Mouse (Mus musculus) adrenal gland, adult (tissue): Measurements from ENCODE around the gene Slc9b2.

ENCODE experiments used
- DNase-seq, 2 experiments: peaks; one replicate each; pipeline ENCODE4 v3.0.0; 2022 to 2023; ENCODE audit warnings: low spot score in 1 of 2; ENCODE audit not compliant: inconsistent age in 2 of 2

The Slc9b2 gene

DNA sequence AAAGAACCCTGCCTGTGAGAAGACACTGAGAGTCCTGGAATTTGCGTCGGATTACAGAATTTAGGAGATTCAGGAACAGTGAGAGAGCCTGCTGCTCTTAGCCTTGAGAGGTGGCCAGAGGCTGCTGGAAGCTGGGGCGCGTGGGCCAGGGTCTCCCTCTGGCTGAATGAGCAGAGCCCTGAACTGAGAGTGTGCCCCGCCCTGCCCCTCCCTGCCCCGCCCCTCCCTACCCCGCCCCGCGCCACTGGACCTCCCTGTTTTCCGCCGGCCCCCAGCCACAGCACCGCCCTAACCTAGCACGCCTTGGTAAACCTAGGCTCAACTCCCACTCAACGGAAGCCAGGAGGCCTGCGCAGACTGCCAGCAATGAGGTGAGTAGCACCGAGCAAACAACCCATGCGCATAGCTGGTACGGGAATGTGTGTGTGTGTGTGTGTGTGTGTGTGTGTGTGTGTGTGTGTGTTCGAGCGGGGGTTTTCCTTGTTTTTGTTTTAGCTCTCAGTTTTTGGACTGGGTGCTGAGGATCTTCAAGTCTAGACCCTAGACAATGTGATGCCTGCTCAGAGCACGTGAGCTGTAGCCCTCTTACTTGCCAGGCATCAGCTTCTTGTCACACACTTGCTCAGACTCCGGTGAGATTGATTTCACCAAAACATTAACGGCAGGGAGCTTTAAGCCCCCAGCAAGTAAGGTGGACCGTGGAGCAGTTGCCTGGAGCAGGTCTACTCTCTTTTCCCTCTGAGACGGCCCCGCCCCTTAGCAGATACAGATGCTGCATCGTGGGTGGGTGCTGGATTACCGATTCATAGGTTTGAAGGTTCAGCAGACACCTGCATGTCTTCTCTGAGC is at the start of gene Slc9b2:
TSS of gene Slc9b2 (plus strand) at position 290 of the 849 bp plus-strand sequence.
- peak in 1 of 2 experiments; percentile 24 for DNase-seq

GRCm38 (mm10) chr3:135258919-135259318 is 48.6 kb upstream of the Slc9b2 start:
- no peak for DNase-seq

DNA sequence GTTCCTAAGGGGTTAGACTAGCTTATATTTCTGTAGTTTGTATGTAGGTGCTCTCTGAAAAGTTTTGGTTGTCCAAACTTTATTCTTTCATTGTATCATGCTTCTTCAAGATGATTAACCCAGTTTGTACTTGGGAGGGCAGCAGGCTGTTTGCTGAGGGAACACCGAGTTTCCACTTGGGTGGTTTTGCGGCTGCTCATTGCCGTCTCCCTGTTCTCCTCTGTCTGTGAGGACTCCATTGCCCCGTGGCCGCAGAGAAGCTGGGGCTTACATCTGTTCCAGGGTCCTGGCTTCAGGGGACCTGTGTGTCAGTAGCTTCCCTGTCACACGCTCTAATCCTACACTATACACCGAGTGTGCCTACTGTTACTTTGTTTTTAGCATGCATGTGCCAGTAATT is 47.3 kb upstream of the Slc9b2 start:
- DNase-seq = no peak

- DNase-seq = no peak
Observed at GRCm38 (mm10) chr3:135268616-135269015, 38.9 kb upstream of the Slc9b2 start.

DNA sequence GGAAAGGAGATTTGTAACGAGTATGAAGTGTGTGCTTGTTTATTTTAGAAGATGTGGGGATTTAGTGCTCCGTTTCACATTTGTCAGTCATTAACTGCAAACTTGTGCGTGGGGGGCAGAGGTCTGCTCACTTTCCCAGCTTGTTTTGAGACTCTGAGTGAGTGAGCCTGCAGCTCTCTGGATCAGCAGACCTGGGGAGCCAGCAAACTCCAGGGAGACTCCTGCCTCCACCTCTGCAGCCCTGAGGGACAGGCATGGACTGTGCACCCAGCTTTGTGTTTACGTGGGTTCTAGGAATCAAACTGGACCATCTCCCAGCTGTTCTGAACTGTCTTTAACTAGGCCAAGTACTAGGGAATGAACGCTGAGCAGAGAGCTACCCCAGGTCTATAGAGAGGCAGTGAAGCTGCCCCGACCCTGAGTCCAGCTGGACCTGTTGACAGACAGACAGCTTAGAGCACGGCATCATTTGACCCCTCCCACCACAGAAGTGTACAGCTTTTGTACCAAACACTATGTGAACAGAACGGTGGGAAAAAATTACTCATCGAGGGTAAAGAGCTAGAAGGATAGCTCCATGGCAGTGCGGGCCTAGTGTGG is 38.0 kb upstream of the Slc9b2 start:
- DNase-seq = no peak

GRCm38 (mm10) chr3:135272627-135273026 is 34.9 kb upstream of the Slc9b2 start:
- DNase-seq = no peak

GRCm38 (mm10) chr3:135273047-135273446 is 34.5 kb upstream of the Slc9b2 start:
- DNase-seq = no peak

GRCm38 (mm10) chr3:135280160-135280559 is 27.3 kb upstream of the Slc9b2 start:
- DNase-seq = no peak

GRCm38 (mm10) chr3:135280669-135281415 is 26.7 kb upstream of the Slc9b2 start, which contains the start of gene Bdh2:
Gene Bdh2 (plus strand): TSS chr3:135281221.
- peak; percentile 57 to 90 for DNase-seq

GRCm38 (mm10) chr3:135281701-135282100 is 25.8 kb upstream of the Slc9b2 start:
- no peak for DNase-seq

DNA sequence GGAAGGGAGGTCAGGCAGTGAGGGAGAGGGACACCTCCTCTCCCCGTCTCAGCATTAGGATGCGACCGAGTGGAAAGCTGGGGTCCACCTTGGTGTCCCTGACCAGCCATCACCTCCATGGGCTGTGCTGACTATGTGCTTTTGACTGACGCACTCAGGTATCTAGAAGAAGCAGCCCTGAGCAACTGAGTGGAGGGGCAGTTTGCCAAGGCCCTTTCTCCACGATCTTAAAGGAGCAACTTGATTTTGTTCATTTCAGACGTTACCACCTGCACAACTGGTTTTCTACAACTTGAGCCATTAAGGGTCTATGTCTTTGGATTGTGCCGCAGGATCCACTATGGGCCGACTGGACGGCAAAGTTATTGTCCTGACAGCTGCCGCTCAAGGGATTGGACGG is 22.2 kb upstream of the Slc9b2 start:
- no peak for DNase-seq

- DNase-seq = no peak
Observed at GRCm38 (mm10) chr3:135285807-135286206, 21.7 kb upstream of the Slc9b2 start.

DNA sequence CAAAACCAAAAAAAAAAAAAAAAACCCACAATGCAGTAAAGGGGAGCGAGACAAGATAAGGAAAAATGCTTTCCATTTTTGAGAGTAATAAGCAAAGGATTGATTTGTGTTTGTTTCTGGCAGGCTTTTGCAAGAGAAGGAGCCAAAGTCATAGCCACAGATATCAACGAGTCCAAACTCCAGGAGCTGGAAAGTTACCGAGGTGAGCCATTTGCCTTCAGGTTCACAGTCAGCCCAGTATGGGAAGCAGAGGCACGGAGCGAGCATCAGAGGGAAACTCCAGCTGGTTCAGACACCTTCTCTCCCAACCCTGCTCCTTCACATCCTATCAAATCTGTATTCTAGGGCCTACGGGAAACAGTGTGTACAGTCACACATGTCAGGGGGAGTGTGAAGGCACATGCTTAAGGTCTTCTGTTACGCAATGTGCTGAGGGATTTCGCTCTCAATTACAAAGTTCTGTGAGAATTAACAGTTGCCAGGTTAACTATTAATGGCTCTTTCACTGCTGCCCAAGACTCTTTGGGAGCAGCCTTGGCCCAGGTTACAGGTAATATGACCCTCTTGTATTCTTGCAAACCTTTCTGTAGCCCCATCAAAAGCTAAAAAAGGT is 19.3 kb upstream of the Slc9b2 start:
- no peak for DNase-seq

DNA sequence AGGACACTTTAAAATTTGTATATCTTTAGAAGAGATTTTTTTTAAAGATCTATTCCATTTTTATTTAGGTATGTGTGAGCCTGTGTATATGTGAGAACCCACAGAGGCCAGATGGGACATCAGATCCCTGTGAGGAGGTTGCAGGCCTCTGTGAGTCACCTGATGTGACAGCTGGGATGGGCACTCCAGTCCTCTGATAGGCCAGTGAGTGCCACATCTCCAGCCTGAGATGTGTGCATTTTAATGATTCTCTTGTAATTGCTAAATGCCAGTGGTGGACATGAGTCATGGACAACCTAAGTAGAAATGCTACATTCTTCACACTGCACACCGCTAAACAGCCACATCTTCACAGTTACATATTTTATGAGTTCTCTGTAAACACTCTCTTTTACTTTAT is 18.4 kb upstream of the Slc9b2 start:
- DNase-seq = no peak

DNA sequence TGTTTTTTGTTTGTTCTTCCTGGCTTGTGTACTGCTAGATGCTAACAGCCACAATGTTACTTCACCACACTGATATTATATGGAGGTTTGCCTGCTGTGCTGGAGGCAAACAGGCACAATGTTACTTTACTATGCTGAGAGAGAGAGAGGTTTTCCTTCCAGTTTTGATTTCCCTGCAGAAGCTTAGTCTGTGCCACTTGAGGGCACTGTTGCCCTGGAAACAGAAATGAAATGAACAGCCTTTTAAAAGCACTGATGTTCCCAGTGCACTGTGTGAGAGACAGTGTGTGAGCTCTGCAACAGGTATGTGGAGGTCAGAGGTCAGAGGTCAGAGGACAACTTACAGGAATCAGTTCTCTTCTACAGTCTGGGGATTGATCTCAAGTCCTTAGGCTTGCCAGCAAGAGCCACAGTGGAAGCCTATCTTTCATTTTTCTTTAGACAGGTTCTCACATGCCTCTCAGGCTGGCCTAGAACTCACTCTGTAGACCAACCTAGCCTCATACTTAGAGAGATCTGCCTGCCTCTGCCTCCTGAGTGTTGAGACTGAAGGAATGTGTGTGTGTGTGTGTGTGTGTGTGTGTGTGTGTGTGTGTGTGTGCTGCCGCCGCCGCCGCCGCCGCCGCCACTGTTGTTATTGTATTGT is 17.1 kb upstream of the Slc9b2 start:
- DNase-seq = peak; percentile 36 to 76

- no peak for DNase-seq
Observed at GRCm38 (mm10) chr3:135293703-135294102, 13.8 kb upstream of the Slc9b2 start.

DNA sequence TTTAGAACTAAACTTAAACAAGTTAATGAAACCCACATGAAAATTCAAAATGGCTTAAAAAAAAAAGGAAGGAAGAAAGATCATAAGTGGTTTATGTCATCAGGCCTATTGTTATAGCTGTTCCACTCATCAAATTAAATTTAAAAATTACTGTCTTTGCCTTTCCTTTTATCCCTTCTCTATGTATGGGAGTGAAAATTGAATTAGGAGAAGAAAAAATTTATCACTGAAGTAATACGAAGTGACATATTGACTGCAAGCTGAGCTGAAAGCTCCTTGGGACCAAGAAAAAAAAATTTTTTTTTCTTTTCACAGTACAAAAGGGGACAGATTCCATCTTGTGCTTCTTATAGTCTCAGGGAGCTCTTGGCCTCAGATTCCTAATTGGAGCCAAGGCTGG is 11.9 kb upstream of the Slc9b2 start:
- no peak for DNase-seq

DNA sequence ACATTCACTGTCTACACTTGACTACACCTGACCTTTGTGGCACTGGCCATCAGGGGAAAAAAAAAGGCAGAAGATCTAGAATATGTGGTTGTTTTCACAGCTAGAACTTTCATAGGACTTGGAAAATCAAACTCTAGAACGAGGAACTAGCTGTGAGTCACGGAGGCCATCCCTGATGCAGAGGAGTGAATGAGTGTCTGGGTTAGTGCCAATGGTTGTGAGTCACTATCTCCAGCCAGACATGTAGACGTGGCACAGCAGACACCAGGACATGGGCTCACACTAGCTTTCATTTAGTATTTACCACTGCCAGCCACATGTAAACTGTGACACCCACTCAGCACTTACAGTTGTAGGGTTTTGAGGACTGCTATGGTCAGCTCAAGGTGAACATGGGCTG is 8.9 kb upstream of the Slc9b2 start:
- DNase-seq = peak; percentile 82 to 94

DNA sequence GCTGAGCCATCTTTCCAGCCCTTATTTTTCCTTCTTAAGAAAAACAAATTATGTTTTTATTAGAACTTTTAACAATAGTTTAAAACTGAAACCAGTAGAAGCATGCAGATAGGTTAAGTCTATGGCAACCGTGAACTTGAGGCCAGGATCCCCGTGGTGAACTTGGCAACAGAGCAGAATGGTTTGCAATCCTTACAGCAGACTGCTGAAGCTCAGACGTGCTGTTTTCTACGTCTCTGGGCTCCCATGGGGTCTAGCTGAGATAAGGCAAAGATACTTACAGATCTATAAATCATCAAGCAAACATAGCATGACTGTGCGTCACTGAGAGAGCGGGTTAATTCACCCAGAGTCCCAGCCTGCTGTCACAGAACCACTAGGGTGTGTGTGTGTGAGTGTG is 7.4 kb upstream of the Slc9b2 start:
- DNase-seq = no peak

DNA sequence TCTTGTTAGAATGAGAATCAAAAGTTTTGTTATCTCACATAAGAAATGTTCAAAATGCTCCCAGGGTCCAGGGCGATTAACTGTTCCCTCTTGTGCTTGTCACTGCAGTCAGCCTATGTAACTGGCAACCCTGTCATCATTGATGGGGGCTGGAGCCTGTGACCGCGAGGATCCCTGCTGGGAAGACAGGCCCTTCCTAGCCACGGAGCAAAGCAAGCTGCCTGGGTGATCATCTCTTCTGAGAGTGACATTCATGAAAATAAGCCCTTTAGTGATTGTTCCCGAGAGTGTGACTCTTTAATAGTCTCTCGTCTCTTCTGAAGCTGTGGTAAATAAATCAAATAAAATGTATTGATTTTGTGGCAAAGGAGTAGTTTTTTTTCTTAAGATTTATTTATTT is 3.4 kb upstream of the Slc9b2 start:
- no peak for DNase-seq

DNA sequence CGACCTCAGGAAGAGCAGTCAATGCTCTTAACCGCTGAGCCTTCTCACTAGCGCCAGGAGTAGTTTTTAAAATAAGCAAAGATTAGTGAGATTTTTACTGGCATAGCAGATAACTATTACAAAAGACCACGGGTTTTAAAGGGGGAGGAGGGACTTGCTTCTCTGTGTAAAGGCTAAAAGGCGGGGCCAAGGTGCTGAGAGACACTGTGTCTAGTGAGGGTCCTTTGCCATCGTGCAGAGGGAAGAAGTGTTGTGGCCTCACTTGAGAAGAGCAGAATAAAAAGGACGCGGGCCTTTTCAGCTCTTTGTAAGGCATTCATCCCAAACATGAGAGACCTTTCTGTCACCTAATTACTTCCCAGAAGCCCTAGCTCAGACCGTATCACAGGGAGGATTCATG is 2.9 kb upstream of the Slc9b2 start:
- DNase-seq = no peak
